Mouse (Mus musculus): ENCODE measurements at regions not wholly inside any gene's neighbourhood (a gene's known extent, or its start where the extent isn't known, plus 50 kb on each side); places are given as distances from the start of the nearest gene placed in this dataset.
A peak's percentile ranks its signal among the peaks of the same experiment; 100 is the strongest.
"Not testable (repeated sequence)": the region's sequence is repeated elsewhere in the genome, so short reads cannot be mapped to it uniquely, and the experiment has no call there.

DNA sequence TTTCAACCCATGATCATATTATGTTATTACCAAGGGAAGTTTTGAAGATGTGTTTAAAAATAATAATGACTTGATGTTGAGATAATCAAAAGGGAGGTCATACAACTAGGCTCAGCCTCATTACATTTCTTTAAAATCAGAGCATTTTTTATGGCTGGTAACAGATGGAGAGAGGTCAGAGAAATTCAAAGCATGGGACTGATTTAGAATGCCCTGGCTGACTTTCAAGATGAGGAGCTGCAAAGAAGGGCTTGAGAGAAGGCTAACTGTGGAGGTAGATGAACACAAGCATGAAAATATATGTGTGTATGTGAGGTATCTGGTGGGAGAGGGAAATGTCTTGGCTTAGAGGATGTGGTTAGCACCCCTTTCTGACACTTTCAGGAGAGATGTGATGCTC, 502.6 kb upstream of the Gdi2 start:
- not testable (repeated sequence) for H3K36me3 ChIP-seq; H3K27ac ChIP-seq (replicated peaks); H3K27me3 ChIP-seq (ENCODE audit: low read depth, poor library complexity, severe bottlenecking); H3K4me3 ChIP-seq; H3K4me1 ChIP-seq; DNase-seq (ENCODE audit: low spot score)
- peaks cover 11% of the 10 kb centered on the region for H3K9me3 ChIP-seq (replicated peaks)

- DNase-seq (ENCODE audit: low spot score): peak; percentile 16
- H3K4me1 ChIP-seq; H3K36me3 ChIP-seq; H3K27me3 ChIP-seq (ENCODE audit: low read depth, poor library complexity, severe bottlenecking); H3K4me3 ChIP-seq; H3K27ac ChIP-seq (replicated peaks): not testable (repeated sequence)
- peaks cover 11% of the 10 kb centered on the region for H3K9me3 ChIP-seq (replicated peaks)
- WGBS: 29% methylated on average over 1 of the region's 1 CpGs
Measured at GRCm38 (mm10) chr13:3037010-3037409, 500.9 kb upstream of the Gdi2 start.

GRCm38 (mm10) chr13:3046381-3047105, 491.3 kb upstream of the Gdi2 start:
- not testable (repeated sequence) for H3K36me3 ChIP-seq; DNase-seq (ENCODE audit: low spot score); H3K27me3 ChIP-seq (ENCODE audit: low read depth, poor library complexity, severe bottlenecking); H3K4me1 ChIP-seq; H3K4me3 ChIP-seq; H3K9me3 ChIP-seq (replicated peaks); H3K27ac ChIP-seq (replicated peaks)
- 87% methylated on average over 9 of the region's 9 CpGs for WGBS

DNA sequence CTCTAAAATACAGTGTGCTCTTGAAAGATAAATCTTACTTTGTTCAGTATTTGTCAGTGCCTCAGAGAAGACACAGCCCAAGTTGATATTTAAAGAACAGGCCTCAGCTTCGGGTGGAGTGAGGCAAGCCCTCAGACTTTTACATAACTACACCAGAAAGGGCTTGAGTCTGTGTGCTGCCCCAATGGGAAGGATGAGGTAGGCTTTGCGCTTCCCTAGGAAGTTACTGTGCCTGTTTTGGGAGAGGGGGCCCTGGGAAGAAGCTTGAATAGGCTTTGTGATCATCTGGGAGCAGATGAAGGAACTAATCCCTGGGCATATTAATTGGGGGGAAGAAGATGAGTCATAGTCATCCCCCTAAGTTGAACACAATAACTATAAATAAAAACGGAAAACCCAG, 454.4 kb upstream of the Gdi2 start:
- 79% methylated on average over 3 of the region's 3 CpGs for WGBS
- not testable (repeated sequence) for H3K27ac ChIP-seq (replicated peaks); H3K4me3 ChIP-seq; H3K36me3 ChIP-seq; H3K27me3 ChIP-seq (ENCODE audit: low read depth, poor library complexity, severe bottlenecking); H3K4me1 ChIP-seq; DNase-seq (ENCODE audit: low spot score); H3K9me3 ChIP-seq (replicated peaks)

DNA sequence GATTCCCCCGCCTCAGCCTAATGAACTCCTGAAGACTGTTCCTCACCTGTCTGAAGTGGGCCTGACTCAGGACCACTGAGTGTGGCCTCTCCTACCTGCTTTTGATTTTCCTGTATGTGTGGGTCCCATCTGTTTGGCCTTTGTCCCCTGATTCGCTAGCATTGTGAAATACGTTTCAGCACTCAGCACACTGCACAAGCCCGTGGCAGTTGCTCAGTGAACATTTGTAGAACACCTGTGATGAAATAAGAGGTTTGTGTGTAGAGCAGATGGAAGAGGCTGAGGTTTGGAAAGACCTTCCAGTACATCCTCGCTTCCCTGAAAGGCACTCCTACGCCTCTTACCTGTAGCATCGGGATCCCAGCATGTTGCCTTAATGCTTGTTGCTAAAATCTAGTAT, 447.9 kb upstream of the Gdi2 start:
- WGBS: 92% methylated on average over 7 of the region's 7 CpGs
- H3K4me3 ChIP-seq; H3K27me3 ChIP-seq (ENCODE audit: low read depth, poor library complexity, severe bottlenecking); H3K4me1 ChIP-seq; H3K36me3 ChIP-seq; H3K9me3 ChIP-seq (replicated peaks); DNase-seq (ENCODE audit: low spot score); H3K27ac ChIP-seq (replicated peaks): not testable (repeated sequence)

DNA sequence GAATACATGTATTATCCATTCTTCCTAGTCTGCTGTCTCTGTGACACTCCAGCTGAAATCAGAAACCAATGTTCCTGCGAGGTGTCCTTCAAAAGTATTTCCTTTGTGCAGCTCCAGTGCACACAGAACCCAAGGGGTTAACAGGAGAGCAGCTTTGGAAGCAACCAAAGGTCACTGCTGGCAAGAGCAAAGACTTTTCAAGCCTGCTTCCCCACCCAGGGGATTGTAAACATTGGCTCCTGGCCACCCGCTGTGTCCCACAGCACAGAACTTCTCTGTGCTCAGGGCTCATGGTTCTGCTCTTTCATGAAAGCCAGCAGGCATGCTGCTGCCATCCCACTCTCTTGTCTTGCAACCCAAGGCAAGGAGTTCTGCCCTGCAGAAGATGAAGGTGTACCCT, 431.3 kb upstream of the Gdi2 start:
- H3K36me3 ChIP-seq; DNase-seq (ENCODE audit: low spot score); H3K4me3 ChIP-seq; H3K27ac ChIP-seq (replicated peaks); H3K4me1 ChIP-seq; H3K9me3 ChIP-seq (replicated peaks); H3K27me3 ChIP-seq (ENCODE audit: low read depth, poor library complexity, severe bottlenecking): not testable (repeated sequence)
- WGBS: 51% methylated on average over 2 of the region's 2 CpGs

GRCm38 (mm10) chr13:3128150-3128549, 409.7 kb upstream of the Gdi2 start:
- H3K27me3 ChIP-seq (ENCODE audit: low read depth, poor library complexity, severe bottlenecking); DNase-seq (ENCODE audit: low spot score); H3K36me3 ChIP-seq; H3K4me3 ChIP-seq; H3K9me3 ChIP-seq (replicated peaks); H3K27ac ChIP-seq (replicated peaks); H3K4me1 ChIP-seq: not testable (repeated sequence)
- 32% methylated on average over 4 of the region's 4 CpGs for WGBS

GRCm38 (mm10) chr13:3137281-3137680, 400.6 kb upstream of the Gdi2 start:
- WGBS: 82% methylated on average over 2 of the region's 2 CpGs
- H3K27me3 ChIP-seq (ENCODE audit: low read depth, poor library complexity, severe bottlenecking): not testable (repeated sequence)
- peaks cover 29% of the 10 kb centered on the region for H3K9me3 ChIP-seq (replicated peaks)

GRCm38 (mm10) chr13:3138698-3139097, 399.2 kb upstream of the Gdi2 start:
- WGBS: 97% methylated on average over 14 of the region's 14 CpGs
- no peak for DNase-seq (ENCODE audit: low spot score)
- Histone ChIP-seq H3K9me3 (replicated peaks) (peaks cover 30% of the 10 kb centered on the region), H3K4me3 (no peak overlapping the region), H3K4me1 (no peaks in the 10 kb centered on the region), H3K27ac (replicated peaks) (no peak overlapping the region), H3K36me3 (no peaks in the 10 kb centered on the region), H3K27me3 (ENCODE audit: low read depth, poor library complexity, severe bottlenecking) (no peaks in the 10 kb centered on the region)

More at GRCm38 (mm10) chr13:3137281-3137680, 400.6 kb upstream of the Gdi2 start:
- H3K36me3 ChIP-seq; H3K27ac ChIP-seq (replicated peaks); H3K4me1 ChIP-seq; H3K4me3 ChIP-seq; DNase-seq (ENCODE audit: low spot score): not testable (repeated sequence)

DNA sequence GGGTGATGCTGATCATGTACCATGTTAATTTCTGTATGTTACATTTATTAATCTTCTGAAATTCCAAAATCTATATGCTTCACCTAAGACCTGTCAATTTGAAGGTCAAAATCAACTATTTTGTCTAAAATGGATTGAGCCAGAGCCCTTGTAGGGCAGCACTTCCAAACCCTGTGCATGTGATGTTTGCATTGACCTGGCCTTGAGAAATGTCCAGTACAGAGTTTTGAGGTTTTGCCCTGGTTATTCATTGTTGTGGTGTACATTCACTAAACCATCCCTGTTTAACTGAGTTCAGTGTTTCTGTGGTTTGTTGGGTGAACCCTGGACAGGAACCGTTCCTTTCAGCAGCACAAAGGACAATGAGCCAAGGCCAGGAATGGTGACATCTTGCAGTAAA, 392.4 kb upstream of the Gdi2 start:
- H3K9me3 ChIP-seq (replicated peaks): peaks cover 32% of the 10 kb centered on the region; the same call in 1 of the 2 replicates
- 85% methylated on average over 1 of the region's 1 CpGs for WGBS
- not testable (repeated sequence) for H3K4me3 ChIP-seq; H3K4me1 ChIP-seq; DNase-seq (ENCODE audit: low spot score); H3K27ac ChIP-seq (replicated peaks); H3K27me3 ChIP-seq (ENCODE audit: low read depth, poor library complexity, severe bottlenecking); H3K36me3 ChIP-seq
